Mouse (Mus musculus) stomach, postnatal 0 days (tissue): ENCODE results near the gene Pck1. TPM values are rescaled to one million over a fixed set of nuclear protein-coding genes. Genes with fewer than 3 reads are reported as not detected.

Experiments
- ATAC-seq: fragments of 200-750 bp; cut with Nextera tagmentation; 2 replicates; pipeline ENCODE4 v1.8.0; 2017; ENCODE audit not compliant: low FRiP score, low TSS enrichment
- DNase-seq: peaks from one replicate; pipeline ENCODE4 v3.0.0-alpha.2; 2016; ENCODE audit warnings: low spot score
- H3K27ac ChIP-seq: fragments of 300-500 bp; sonication (generic); replicated peaks from 2 replicates; pipeline ENCODE4 v1.5.1; 2014; ENCODE audit warnings: mild to moderate bottlenecking, control low read depth
- H3K27me3 ChIP-seq: fragments of 300-500 bp; sonication (generic); 2 replicates; pipeline ENCODE4 v1.6.1; 2014; ENCODE audit warnings: low read length; ENCODE audit not compliant: control insufficient read depth, insufficient read depth
- H3K36me3 ChIP-seq: fragments of 300-500 bp; sonication (generic); 2 replicates; pipeline ENCODE4 v1.6.1; 2014; ENCODE audit warnings: low read length, mixed read lengths; ENCODE audit not compliant: control insufficient read depth, insufficient read depth
- H3K4me1 ChIP-seq: fragments of 300-500 bp; sonication (generic); replicated peaks from 2 replicates; pipeline ENCODE4 v1.6.1; 2014; ENCODE audit warnings: antibody characterized with exemption; ENCODE audit not compliant: control insufficient read depth, insufficient read depth
- H3K4me2 ChIP-seq: fragments of 300-500 bp; sonication (generic); replicated peaks from 2 replicates; pipeline ENCODE4 v1.6.1; 2014; ENCODE audit warnings: low read depth, mild to moderate bottlenecking, control low read depth, moderate library complexity
- H3K4me3 ChIP-seq: fragments of 300-500 bp; sonication (generic); 2 replicates; pipeline ENCODE4 v1.5.1; 2014; ENCODE audit warnings: low read depth, low read length, control low read depth
- H3K9ac ChIP-seq: fragments of 300-500 bp; sonication (generic); 2 replicates; pipeline ENCODE4 v1.6.1; 2014; ENCODE audit warnings: mild to moderate bottlenecking, low read length, control low read depth, mixed read lengths
- H3K9me3 ChIP-seq: fragments of 300-500 bp; sonication (generic); 2 replicates; pipeline ENCODE4 v1.6.1; 2016; ENCODE audit warnings: low read length; ENCODE audit not compliant: control insufficient read depth
- CTCF ChIP-seq: IDR thresholded peaks from 2 replicates; pipeline ENCODE4 v1.5.1; 2016; ENCODE audit warnings: antibody characterized with exemption, low read depth, mild to moderate bottlenecking, moderate library complexity
- EP300 ChIP-seq: optimal IDR thresholded peaks from 2 replicates; pipeline ENCODE3; 2016; ENCODE audit warnings: antibody characterized with exemption
- WGBS: fragments of 180-500 bp; shearing (Covaris S2); extraction: QIAGEN DNeasy Blood & Tissue Kit; methylation state at CpG from one replicate; pipeline ENCODE4 v1.1.7; 2014; 5-methylcytosine and 5-hydroxymethylcytosine counted together
- polyA plus RNA-seq: library from polyadenylated mRNA; unstranded; fragments of >200 nt; fragmentation: Nextera tagmentation; extraction: Ambion mirVana; gene quantifications from 2 replicates; pipeline ENCODE4 v1.2.1, GENCODE M21; 2015

Gene Pck1
- polyA plus RNA-seq, result 0.59 and 0.70 TPM in 2 replicates

GRCm38 (mm10) chr2:173152436-173153151, at the start of gene Pck1:
Pck1 (plus strand) TSS chr2:173153048.
- Histone ChIP-seq H3K4me3 (no peak within 1 kb of the TSS), H3K9ac (no peak within 1 kb of the TSS), H3K27me3 (no peaks in the 10 kb centered on the region), H3K27ac (no peak within 1 kb of the TSS), H3K9me3 (no peaks in the 10 kb centered on the region), H3K4me2 (no peak within 1 kb of the TSS), H3K36me3 (no peaks in the 10 kb centered on the region), H3K4me1 (no peaks in the 10 kb centered on the region)
- peak; percentile 79 for ATAC-seq
- TF ChIP-seq EP300, result no peak
- no peak for TF ChIP-seq CTCF
- WGBS, result 53% methylated on average over 13 of the region's 13 CpGs
- peak; percentile 73 for DNase-seq

GRCm38 (mm10) chr2:173106409-173106808, 46.4 kb upstream of the Pck1 start:
- no peak for DNase-seq
- Histone ChIP-seq H3K27ac (no peak overlapping the region), H3K9ac (no peak overlapping the region), H3K9me3 (no peaks in the 10 kb centered on the region), H3K4me3 (no peak overlapping the region), H3K4me1 (no peaks in the 10 kb centered on the region), H3K27me3 (no peaks in the 10 kb centered on the region), H3K4me2 (no peak overlapping the region), H3K36me3 (no peaks in the 10 kb centered on the region)
- 0 out of 2 replicates have a peak, but pooled peaks have one; percentile 10 for ATAC-seq
- WGBS, result 85% methylated on average over 9 of the region's 9 CpGs
- TF ChIP-seq EP300, result no peak

- peak; percentile 49 for ATAC-seq
- H3K4me3 ChIP-seq, result no peak overlapping the region
- DNase-seq, result peak; percentile 67
- H3K27me3 ChIP-seq, result no peaks in the 10 kb centered on the region
- 14% methylated on average over 14 of the region's 14 CpGs for WGBS
- no peak overlapping the region for H3K4me2 ChIP-seq
- H3K9ac ChIP-seq, result no peak overlapping the region
- H3K4me1 ChIP-seq, result no peaks in the 10 kb centered on the region
- no peaks in the 10 kb centered on the region for H3K9me3 ChIP-seq
- TF ChIP-seq EP300 (no peak), CTCF (peak; percentile 90)
- no peaks in the 10 kb centered on the region for H3K36me3 ChIP-seq
- no peak overlapping the region for H3K27ac ChIP-seq
Observed at GRCm38 (mm10) chr2:173106889-173107785, 45.7 kb upstream of the Pck1 start.

GRCm38 (mm10) chr2:173108509-173109190, 44.2 kb upstream of the Pck1 start:
- no peak overlapping the region for H3K27ac ChIP-seq

GRCm38 (mm10) chr2:173109510-173109909, 43.3 kb upstream of the Pck1 start:
- WGBS, result 92% methylated on average over 7 of the region's 7 CpGs
- no peak for DNase-seq
- ATAC-seq, result no peak
- Histone ChIP-seq H3K9ac (no peak overlapping the region), H3K9me3 (no peaks in the 10 kb centered on the region), H3K36me3 (no peaks in the 10 kb centered on the region), H3K4me1 (no peaks in the 10 kb centered on the region), H3K4me2 (no peak overlapping the region), H3K4me3 (no peak overlapping the region), H3K27me3 (no peaks in the 10 kb centered on the region), H3K27ac (no peak overlapping the region)
- TF ChIP-seq EP300 (no peak), CTCF (no peak)

More at GRCm38 (mm10) chr2:173108509-173109190, 44.2 kb upstream of the Pck1 start:
- no peaks in the 10 kb centered on the region for H3K36me3 ChIP-seq
- no peaks in the 10 kb centered on the region for H3K9me3 ChIP-seq
- no peak for TF ChIP-seq CTCF
- no peak for TF ChIP-seq EP300
- no peaks in the 10 kb centered on the region for H3K4me1 ChIP-seq
- H3K4me2 ChIP-seq, result no peak overlapping the region
- no peak for DNase-seq
- H3K9ac ChIP-seq, result no peak overlapping the region
- ATAC-seq, result no peak
- no peak overlapping the region for H3K4me3 ChIP-seq
- no peaks in the 10 kb centered on the region for H3K27me3 ChIP-seq
- WGBS, result 62% methylated on average over 6 of the region's 6 CpGs
